Mouse (Mus musculus) C2C12 (cell line): ENCODE data around the gene Arrdc2.

Source experiments
- CTCF ChIP-seq: IDR thresholded peaks from one replicate; pipeline ENCODE4 v1.5.1; 2011; ENCODE audit not compliant: control insufficient read depth, insufficient read depth, insufficient read length
- MAX ChIP-seq: IDR thresholded peaks from one replicate; pipeline ENCODE4 v1.6.1; 2011; ENCODE audit warnings: mild to moderate bottlenecking, control low read depth
- MYOD1 ChIP-seq: IDR thresholded peaks from one replicate; pipeline ENCODE4 v1.6.1; 2011; ENCODE audit warnings: low read depth; ENCODE audit not compliant: control insufficient read depth, insufficient read length
- MYOG ChIP-seq: IDR thresholded peaks from one replicate; pipeline ENCODE4 v1.6.1; 2011; ENCODE audit not compliant: control insufficient read depth, insufficient read length; ENCODE audit errors: extremely low read depth
- USF1 ChIP-seq: IDR thresholded peaks from one replicate; pipeline ENCODE4 v1.6.1; 2011; ENCODE audit warnings: low read depth, mild to moderate bottlenecking, control low read depth, moderate library complexity

- TF ChIP-seq CTCF (no peak), MYOD1 (no peak), MYOG (no peak), USF1 (no peak), MAX (no peak)
These were observed 17.1 kb upstream of the Arrdc2 start for GRCm38 (mm10) chr8:70856541-70857197.
